Mouse (Mus musculus) midbrain, embryonic 13.5 days (tissue): ENCODE results near the gene Gclm. TPM values are rescaled to one million over a fixed set of nuclear protein-coding genes. Genes with fewer than 3 reads are reported as not detected.

Experiments used
- microRNA counts: library from miRNA; unstranded; fragments of <30 nt; microRNA quantifications from one replicate; lab custom pipeline; 2016
- microRNA-seq: library from miRNA; unstranded; fragments of <30 nt; microRNA quantifications from one replicate; pipeline ENCODE4, GENCODE M21; 2016
- polyA plus RNA-seq: library from polyadenylated mRNA; unstranded; fragments of >200 nt; fragmentation: Nextera tagmentation; extraction: Ambion mirVana; gene quantifications from 2 replicates; pipeline ENCODE4 v1.2.1, GENCODE M21; 2015

Gene Gclm
- polyA plus RNA-seq, 1 experiment from 2014 or later = 45.2 TPM

MicroRNAs encoded within 50 kb of the gene (microRNA counts, 519-probe panel; counts per million panel counts)
- microRNA mmu-miR-760 (lab: Ali Mortazavi, UCI) = 110 counts per million, percentile 56 among the panel's probes with 10 or more counts

Small RNA genes within 50 kb of the gene (microRNA-seq; reads per million reads assigned to microRNA genes)
- gene Gm22903 (not detected), gene Mir760 (555 reads per million, percentile 73 among the genes with 10 or more reads in this experiment)

Other genes with a start within 250 kb of the Gclm start
- 0.49 and 1.3 TPM in 2 replicates for gene Abca4, start 201.1 kb upstream of the Gclm start, polyA plus RNA-seq
- gene Dnttip2, start 28.8 kb downstream of the Gclm start, polyA plus RNA-seq = 62.9 and 68.4 TPM in 2 replicates
- gene Bcar3, start 48.6 kb downstream of the Gclm start, polyA plus RNA-seq = 8.0 and 8.9 TPM in 2 replicates